Mouse (Mus musculus) adrenal gland, adult (tissue): ENCODE results near the gene Gnb3.

Experiments
- DNase-seq, 2 experiments: peaks; one replicate each; pipeline ENCODE4 v3.0.0; 2022 to 2023; ENCODE audit warnings: low spot score in 1 of 2; ENCODE audit not compliant: inconsistent age in 2 of 2

The Gnb3 gene

DNA sequence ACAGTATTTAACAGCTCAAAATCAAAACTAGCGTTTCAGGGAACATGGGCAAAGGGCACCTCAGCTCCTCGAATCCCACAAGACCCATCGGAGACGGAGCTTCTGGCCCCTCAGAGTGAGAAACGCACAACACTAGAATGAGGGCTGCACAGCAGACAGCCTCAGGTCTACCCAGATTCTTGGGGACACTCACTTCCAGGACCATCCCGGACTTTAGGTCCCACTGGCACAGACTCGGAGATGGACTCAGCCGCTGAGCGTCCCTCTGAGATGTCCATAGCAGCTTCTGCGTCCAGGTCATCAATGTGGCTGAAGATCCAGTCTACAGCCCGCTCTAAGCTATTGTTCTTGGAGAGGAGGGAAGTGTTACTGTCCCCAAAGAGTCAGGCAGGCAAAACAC is 22.9 kb downstream of the Gnb3 start:
- peak; percentile 4 to 27 for DNase-seq

DNA sequence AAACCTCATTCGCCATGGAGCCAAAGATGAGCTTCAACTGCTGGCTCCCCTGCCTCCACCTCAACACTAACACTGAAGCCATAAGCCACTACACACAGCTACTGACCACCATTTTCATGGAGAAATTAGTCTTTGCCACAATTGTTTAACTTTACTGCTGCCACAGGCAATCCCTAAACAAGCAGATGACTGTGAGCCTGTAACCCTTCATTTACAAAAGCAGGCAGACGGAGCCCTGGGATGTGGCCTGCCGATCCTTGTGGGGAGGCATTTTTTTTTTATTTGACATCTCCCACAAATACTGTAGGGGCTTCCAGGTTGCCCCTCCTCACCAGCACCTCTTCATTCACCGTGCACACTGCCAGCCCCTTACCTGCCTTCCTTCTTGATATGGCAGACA is 23.5 kb downstream of the Gnb3 start:
- DNase-seq, result peak; percentile 2 to 22

DNA sequence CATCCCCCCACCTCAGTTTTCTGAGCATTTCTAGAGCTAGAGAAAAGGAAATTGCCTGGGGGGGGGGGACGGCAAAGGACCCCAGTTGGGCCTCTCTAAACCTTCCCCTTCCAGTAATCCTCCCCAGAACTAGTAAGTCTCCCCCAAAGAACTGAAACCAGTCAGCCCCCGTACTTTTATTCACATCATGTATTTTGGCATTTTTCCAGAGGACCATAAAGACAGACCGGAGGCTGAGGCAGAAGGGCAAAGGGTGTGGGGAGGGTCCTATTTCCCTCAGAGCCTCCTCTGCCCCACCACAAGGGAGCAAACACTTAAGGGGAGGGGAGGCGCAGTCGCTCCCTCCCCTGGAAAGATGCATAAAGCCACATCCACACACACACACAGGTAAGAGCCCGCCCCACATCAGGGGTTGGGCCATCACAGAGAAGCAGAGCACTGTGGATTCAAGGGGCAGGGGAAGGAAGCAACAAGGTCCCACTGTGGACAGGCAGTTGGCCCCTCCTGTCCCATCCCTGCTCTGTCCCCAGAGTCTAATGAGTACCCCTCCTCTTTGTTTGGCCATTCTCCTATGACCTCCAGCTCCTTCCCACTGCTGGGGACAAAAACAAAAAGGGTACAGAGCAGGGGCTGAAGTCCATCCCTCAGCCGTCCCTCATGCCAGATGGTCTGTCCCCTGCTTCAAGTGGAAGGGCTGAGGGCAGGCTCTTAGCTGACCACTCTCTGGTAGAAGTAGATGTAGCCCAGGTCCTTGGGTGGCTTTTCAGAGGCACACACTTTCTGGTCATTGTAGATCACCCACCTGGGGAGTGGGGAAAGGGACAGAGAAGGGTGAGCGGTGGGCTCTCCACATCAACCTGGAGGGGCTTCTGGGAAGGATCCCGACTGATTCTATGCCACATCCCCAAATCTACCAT is 25.0 kb downstream of the Gnb3 start:
- DNase-seq, result peak; percentile 14 to 35

DNA sequence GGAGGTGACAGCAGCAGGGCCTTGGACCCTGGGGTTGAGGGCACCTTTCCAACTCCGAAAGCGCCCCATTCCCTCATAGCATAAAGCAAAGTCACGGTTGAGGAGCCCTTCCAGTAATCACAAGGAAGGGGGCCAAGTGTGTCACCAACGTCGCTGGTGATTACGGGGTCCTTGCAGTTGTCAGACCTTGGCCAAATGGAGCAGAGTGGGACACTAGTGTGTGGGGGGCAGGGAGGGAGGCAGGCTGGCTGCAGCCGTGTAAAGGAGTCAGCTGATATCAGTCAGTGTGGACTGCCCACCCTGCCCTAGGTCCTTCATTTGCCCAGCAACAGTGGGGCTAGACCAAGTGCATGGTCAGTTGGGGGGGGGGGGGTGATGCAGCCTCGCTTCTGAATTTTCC is 25.6 kb downstream of the Gnb3 start:
- no peak for DNase-seq

DNA sequence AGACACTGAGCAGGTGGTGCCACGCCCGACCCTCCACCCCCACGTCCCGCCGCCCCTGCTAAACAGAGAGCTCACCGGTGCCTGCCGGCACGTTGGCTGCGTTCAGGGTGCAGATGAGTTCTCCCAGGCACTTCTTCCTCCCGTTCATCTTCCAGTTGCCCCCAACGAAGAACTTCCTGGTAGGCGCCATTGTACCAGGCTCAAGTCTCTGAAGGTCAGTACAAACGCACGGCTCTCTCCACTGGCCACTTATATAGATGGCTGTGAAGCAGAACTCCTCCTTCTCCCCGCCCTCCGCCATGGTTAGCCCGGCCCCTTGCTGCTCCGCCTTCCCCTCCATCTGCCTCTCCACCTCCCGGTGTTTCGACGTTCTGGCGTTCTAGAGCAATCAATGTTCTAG is 26.1 kb downstream of the Gnb3 start, which contains the start of gene Tpi1:
Gene Tpi1 (minus strand): TSS at position 364 of the 400 bp plus-strand sequence.
- peak; percentile 94 to 98 for DNase-seq

DNA sequence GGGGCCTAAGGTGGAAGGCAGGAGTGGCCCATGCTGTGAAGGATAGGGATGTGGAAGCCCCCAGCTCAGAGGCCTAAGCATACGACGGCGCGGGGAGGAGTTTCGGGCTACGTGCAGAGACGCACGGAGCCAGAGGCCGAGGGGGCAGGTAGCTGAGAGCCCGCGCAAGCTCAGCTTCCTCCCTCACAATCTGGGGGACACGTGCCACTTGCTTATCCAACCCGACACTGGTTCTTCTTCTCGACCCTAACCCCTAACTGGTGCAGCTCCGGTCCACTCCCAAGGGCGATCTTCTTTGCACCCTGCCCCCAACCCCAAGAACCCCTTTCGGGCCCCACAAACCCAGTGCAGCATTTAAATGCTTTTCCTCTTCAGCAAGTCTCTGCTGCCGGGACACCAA is 26.6 kb downstream of the Gnb3 start:
- DNase-seq, result peak; percentile 79 to 87

DNA sequence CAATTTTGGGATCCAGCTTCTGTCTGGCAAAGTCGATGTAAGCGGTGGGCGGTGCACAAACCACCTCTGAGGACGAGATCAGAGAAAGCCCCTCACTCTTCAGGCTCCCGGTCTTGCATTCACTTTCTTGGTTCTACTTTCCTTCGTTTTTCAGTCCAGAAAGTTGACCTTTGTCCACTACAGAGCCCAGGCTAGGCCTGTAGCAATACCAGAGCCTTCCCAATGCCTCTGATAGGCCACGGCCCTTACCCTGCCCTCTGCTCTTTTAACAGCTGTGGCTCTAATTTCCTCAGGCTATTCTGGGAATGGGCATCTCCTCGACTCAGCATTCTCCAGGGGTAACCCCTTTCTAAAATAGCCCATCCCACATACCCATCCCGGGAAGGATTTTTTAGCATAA is 27.2 kb downstream of the Gnb3 start:
- DNase-seq, result peak; percentile 29 to 67

DNA sequence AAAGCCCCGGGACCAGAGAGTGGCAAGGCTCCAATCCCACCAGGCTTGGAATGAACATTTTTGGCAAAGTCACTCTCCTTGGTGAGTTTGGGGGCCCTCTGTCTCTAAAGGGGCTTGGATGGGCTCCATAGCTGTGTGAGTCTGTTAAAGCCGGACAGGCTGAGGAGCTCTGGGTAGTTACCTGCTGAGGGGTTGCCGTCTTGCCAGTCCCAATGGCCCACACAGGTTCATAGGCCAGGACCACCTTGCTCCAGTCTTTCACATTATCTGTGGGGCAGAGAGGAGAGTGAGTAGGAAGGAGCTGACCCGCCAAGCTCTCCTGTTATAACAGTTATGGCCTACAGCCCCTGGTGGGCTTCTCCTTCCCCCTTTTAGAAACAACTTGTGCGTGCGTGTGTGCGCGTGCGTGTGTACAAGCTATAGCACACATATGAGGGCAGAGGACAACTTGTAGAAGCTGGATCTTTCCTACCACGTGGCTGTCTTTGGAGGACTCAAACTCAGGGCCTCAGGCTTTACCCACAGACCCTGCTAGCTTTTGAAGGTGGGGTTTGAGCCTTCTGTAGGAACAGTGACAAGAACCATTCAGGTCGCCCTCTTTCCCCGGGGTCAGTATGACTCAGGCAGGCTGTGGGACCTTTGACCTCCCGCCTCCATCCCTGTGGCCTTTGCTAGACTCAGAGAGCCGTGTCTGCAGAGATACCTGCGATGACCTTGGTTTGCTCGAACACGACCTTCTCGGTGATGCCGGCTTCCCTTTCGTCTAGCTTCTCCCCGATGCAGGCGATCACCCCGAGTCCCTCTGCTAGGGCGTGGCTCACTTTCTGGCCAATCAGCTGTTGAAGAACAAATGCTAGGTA is 28.1 kb downstream of the Gnb3 start:
- DNase-seq, result peak; percentile 45 to 68

DNA sequence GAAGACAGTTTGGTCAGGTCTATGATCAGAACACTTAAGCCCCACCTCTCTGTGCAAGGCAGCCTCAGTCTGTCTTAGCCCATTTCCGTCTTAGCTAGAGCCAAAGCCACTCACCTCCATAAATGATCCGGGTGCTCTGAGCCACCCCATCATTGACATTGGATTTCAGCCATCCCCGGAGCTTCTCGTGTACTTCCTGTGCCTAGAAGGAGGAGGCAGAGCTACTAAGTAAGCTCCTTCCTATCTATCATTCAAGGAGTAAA is 28.7 kb downstream of the Gnb3 start:
- no peak for DNase-seq

DNA sequence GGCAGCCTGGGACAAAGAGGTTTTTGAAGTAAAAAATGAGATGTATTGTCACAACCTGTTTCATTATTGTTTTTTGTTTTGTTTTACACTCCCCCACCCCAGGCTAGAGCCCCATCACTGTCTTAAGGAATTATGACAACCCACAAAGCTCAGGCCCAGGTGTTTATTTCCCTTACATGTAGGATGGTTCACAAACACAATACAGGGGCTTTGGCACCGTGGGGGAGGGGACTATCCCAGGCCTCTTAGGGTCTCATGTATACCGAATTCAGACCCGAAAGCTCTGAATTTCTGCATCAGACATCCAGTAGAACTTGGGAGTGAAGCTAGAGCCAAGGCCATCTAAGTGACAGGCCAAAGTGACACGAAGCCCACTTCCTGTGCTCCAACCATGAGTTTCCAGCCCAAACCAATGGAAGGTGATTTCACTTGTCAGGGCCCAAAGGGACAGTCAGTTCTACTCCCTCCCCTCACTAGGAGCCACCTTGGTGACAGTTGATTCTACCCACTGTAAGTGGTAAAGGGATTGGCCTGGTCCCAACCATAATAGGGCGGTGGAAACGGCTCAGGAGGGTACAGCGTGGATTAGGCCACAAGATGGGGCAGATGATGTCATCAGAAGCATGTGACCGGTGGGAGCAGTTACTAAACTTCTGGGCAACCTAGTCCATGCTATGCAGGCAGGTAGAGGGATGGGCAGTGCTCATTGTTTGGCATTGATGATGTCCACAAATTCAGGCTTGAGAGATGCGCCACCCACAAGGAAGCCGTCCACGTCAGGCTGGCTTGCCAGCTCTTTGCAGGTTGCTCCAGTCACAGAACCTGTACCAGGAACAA is 29.3 kb downstream of the Gnb3 start:
- peak; percentile 21 to 57 for DNase-seq

DNA sequence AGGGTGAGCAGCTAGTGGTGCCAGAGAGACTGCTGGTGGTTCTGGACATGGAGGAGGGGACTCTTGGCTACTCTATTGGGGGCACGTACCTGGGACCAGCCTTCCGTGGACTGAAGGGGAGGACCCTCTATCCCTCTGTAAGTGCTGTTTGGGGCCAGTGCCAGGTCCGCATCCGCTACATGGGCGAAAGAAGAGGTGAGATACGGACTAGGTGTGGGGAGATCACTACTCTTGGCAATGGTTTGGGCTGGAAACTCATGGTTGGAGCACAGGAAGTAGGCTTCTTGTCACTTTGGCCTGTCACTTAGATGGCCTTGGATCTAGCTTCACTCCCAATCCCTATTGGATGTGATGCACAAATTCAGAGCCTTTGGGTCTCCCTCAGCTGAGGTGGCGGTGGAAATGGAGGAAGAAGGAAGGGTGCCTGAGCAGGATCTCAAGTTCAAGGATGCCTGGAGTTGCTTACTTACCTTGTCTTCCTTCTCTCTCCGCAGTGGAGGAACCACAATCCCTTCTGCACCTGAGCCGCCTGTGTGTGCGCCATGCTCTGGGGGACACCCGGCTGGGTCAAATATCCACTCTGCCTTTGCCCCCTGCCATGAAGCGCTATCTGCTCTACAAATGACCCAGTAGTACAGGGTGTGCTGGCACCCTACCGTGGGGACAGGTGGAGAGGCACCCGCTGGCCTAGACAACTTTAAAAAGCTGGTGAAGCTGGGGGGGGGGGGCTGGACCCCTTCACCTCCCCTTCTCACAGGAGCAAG is 30.1 kb downstream of the Gnb3 start:
- DNase-seq, result peak in 1 of 2 experiments; percentile 30

DNA sequence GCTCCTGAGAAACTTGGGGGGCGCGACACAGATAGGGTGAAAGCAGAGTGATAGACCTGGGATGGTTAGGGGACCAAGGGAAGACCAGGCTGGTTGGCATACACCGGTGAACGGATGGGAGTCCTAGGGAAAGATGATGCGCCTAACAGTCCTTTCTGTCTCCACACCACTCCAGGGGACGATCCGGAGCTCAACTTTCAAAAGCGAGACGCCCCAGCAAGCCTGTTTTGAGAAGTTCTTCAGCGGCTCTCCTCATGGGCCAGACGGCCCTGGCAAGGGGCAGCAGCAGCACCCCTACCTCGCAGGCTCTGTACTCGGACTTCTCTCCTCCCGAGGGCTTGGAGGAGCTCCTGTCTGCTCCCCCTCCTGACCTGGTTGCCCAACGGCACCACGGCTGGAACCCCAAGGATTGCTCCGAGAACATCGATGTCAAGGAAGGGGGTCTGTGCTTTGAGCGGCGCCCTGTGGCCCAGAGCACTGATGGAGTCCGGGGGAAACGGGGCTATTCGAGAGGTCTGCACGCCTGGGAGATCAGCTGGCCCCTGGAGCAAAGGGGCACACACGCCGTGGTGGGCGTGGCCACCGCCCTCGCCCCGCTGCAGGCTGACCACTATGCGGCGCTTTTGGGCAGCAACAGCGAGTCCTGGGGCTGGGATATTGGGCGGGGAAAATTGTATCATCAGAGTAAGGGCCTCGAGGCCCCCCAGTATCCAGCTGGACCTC is 30.9 kb downstream of the Gnb3 start:
- DNase-seq, result peak; percentile 90 to 95

DNA sequence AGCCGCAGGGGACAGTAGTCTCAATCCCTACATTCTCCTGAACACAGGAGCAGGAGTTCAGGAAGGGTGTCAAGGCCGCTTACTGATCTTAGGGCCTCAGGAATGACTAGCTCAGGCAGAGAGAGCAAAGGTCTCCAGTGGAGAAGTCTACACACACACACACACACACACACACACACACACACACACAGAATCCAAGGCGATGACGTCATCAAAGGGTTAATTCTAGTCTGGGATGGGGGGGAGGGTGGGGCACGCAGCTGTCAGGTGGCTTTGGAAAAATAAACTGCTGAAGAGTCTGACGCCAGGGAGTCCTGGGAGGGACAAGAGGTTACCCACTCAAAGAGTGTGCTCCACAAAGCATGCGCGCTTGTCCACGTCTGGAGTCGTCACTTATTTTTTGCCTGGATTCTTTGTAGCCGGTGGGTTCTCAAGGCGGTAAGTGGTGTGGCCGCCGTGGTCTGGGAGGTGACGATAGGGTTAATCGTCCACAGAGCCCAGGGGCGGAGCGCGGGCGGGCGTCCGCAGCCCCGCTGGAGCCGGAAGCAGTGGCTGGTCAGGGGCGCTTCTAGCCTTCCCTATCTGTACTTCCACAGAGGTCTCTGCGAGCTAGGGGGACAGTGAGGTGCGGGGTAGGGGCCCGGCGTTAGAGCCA is 31.6 kb downstream of the Gnb3 start, which contains the start of gene Spsb2:
Gene Spsb2 (plus strand): TSS at position 304 of the 655 bp plus-strand sequence.
- DNase-seq, result peak; percentile 89 to 95

DNA sequence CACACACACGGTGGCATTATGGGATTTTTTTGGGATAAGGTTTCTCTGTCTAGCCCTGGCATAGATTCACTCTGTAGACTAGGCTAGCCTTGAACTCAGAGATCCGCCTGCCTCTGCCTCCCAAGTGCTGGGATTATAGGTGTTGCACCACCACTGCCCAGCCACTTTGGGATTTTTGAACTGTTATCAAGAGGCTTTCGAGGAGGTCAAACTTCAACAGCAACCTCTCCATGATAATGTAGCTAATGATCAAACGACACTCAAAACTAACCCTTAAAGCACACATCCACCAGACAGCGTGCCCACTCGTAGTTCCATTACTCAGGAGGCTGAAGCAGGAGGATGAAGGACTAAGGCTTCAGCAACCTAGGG is 32.1 kb downstream of the Gnb3 start:
- no peak for DNase-seq

DNA sequence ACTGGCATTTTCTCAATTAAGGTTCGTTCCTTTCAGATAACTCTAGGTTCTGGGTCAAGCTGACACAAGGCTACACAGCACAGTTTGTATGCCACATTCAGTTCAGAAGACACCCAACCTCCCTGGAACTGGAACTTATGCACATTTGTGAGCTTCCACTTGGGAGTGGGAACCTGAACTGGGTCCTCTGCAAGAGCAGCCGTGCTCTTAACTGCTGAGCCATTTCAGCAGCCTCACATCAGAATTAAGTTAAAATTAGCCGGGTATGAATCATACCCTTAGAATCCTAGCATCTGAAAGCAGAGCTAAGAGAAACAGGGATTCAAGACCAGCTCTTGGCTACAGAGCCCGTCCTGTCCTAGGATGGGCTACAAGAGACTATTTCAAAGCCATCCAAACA is 32.7 kb downstream of the Gnb3 start:
- peak in 1 of 2 experiments; percentile 65 for DNase-seq

DNA sequence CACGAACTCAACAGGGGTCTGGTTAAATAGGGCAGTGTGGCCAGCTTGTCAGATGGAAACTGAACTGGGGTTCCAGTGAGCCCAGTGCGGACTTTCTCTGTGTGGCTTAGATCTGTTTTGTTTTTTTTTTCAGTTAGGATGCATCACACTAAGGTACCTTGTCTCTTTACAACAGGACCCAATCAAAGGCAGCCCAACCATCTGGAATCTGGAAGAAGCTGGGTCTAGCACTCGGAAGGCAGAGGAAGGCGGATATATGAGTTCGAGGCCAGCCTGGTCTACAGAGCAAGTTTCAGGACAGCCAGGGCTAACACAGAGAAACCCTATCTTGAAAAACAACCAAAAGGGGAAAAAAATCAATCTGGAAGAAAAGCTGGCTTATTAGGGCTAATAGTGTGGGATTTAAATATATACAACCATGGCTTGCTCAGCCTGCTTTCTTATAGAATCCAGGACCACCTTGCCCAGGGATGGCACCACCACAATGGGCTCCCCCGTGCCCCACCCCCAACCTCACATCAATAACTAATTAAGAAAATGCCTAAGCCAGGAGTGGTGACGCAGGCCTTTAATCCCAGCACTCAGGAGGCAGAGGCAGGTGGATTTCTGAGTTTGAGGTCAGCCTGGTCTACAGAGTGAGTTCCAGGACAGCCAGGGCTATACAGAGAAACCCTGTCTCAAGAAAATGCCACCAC is 33.5 kb downstream of the Gnb3 start:
- DNase-seq, result peak in 1 of 2 experiments; percentile 56

DNA sequence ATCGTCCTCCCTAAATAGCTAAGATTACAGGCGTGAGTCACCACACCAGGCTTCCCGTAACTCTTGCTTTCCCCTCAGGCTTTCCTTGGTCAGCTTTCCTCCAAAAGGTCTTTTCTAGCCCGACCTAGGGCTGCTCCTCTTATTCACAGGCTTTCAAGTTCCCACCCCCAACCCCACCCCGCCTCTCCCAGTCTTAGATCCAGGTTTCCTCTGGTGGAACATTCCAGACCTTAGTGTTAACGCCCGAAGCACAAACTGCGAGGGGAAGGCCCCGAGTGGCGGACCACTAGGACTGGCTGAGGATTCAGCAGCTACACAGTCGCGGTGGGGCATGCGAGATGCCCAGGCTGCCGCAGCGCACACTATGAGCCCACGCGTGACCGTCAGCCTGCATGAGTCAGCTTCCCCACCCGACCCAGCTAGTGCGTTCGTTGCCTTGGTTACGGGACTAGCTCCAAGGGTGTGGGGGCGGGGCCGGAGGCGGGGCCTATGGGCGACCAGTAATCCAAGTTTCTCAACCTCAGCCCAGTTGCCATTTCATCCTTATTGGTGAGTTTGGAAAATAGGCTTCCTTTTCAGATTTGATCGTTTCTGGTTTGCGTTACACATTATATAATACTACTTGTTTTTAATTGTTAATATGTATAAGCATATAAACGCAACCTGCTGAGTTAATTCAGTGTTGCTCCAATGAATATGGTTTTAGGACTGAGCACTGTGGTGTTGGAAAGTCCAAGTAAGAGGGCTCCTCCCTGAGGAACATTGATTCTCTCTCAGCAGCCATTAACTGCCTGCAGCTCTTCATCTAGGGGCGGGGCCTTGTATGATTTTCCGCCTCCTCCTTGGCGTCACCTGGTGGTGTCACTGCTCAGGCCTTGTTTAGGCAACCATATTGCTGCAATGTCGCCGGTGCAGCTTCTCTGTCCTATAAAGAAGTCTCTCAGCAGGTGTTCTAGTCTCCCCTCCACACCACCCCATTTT is 34.4 kb downstream of the Gnb3 start:
- peak; percentile 98 to 99 for DNase-seq
